Mouse (Mus musculus): ENCODE data around the gene Zbtb46. TPM values are rescaled to one million over a fixed set of nuclear protein-coding genes. Genes with fewer than 3 reads are reported as not detected.
"Not testable (repeated sequence)": the region's sequence is repeated elsewhere in the genome, so short reads cannot be mapped to it uniquely, and the experiment has no call there.

The Zbtb46 gene
- 10 to 100 TPM; 14.9 to 16.5 TPM for total RNA-seq (2021)

DNA sequence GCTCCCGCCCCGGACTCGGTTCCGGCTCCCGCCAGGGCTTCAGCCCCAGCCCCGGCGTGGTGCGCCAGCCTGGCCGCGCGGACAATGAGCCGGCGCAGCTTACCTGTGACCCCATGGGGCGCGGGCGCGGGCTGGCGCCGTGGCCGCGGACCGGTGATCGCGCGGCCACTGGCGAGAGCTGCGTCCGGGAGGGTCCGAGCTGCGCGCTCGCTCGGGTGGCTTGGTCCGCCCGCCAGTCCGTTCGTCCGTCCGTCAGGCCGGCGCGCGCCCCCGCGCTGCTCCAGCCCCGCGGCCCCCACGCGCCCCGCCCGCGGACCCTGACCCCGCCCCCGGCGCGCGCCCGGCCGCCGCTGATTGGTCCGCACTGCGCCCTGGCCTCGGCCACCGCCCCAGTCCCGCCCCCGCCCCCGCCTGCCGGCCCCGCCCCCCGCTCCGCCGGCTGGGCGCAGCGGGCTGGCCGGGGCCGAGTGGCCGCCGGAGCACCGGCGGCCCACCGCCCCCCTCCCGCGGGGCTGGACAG lies at the start of gene Zbtb46:
Zbtb46 (minus strand) TSS at position 274 of the 520 bp plus-strand sequence.
- peak; percentile 94 for DNase-seq

GRCm38 (mm10) chr2:181498644-181499043 lies 39.4 kb upstream of the Zbtb46 start:
- no peak for DNase-seq

- DNase-seq, result peak; percentile 66
Observed at GRCm38 (mm10) chr2:181497548-181497875, 38.3 kb upstream of the Zbtb46 start.

DNA sequence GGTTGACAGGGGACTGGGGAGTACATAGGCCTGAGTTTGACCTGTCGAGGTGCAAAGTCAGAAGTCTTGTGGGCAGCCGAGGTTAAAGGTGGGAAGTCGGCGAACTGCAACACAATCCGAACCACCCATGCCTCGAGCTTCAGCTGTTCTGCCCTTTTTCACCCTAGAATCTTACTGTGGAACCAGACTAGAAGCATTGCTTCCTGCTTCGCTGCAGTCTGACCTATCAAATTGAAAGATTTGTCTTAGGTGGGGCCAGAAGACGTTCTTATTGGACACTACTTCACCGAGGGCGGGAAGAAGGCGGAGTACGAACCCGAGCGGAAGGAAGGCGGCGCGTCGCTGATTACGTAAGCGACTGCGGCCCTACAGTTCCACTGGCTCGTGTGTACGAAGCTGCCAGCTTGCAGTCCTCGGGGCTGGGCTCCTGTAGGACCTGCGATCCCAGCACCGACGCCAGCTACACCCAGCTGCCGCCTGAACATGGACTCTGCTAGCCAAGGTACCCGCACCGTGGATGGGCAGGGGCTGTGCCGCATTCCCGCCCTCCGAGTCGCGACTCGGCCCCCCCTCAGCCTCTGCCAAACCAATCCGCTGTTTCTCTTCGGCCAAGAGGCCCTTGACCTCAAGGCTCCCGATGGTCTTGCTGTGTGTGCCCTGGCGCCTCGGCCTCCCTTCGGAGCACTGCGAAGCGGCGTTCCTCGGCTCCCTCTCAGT lies 37.8 kb upstream of the Zbtb46 start, which contains the start of gene Tpd52l2:
Tpd52l2 (plus strand) TSS at position 312 of the 717 bp plus-strand sequence.
- peak; percentile 94 for DNase-seq

GRCm38 (mm10) chr2:181496281-181496680 lies 37.1 kb upstream of the Zbtb46 start:
- DNase-seq, result peak; percentile 80

DNA sequence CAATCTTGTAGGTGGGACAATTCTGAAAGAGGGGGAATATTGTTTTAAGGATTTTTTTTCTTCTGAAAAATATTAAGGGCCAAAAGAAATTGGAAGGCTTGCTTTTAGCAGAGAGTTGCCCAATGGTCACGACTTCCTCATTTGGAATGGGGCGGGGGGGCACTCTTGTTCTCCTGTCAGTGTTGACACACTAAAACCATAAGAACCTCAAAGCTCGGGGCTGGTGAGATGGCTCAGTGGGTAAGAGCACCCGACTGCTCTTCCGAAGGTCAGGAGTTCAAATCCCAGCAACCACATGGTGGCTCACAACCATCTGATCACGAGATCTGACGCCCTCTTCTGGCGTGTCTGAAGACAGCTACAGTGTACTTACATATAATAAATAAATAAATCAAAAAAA lies 36.6 kb upstream of the Zbtb46 start:
- DNase-seq, result not testable (repeated sequence)

DNA sequence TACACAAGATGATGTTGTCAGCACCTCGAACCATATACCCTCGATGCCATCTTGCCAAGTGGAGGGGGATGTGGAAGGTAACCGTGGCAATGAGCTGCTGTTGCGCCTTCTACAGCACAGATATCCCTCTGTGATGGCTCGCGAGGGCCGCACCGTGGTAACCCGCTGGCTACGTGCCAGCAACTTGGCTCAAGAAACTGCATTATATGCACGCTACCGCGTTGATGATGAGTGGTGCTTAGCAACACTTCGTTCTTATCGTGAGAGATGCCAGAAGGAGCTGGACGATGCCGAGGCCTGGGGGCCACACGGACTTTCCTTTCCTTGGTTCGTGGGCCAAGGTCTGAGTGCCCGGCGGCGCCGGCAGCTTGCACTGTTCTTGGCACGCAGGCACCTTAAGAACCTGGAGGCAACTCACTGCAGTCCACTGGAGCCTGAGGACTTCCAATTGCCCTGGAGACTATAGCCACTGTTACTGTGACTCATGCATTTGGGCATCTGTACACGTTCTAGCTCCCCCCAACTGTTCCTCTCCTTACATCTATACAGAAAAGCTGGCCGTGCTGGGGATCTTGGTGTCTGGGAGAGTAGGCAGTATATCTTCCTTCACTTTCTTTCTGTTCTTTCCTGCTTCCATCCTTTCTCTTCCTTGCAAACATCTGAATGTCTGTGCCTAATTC lies 35.2 kb upstream of the Zbtb46 start:
- no peak for DNase-seq

- no peak for DNase-seq
Observed at GRCm38 (mm10) chr2:181493156-181493927, 34.1 kb upstream of the Zbtb46 start, which contains the start of gene Abhd16b. TSS of gene Abhd16b (plus strand) at chr2:181493206.

GRCm38 (mm10) chr2:181492206-181492605 lies 33.0 kb upstream of the Zbtb46 start:
- DNase-seq, result no peak

DNA sequence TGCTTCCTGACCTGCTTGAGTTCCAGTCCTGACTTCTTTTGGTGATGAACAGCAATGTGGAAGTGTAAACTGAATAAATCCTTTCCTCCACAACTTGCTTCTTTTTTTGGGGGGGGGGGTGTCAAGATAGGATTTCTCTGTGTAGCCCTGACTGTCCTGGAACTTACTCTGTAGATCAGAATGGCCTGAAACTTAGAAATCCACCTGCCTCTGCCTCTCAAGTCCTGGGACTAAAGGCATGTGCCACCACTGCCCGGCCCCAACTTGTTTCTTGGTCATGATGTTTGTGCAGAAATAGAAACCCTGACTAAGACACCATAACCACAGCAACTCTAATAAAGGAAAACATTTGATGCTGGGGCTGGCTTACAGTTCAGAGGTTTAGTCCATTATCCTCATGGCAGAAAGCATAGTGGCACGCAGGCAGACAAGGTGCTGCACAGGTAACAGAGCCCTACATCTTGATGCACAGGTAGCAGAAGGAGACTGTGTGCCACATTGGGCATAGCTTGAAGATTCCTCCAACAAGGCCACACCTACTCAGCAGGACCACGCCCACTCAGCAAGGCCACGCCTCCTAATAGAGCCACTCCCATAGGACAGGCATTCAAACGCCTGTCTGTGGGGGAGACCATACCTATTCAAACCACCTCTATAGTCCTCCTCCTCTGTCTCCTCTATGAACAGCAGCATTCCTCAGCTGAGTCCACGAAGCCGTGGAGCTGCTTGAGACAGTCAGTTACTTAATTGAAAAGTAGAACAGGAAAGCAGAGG lies 32.4 kb upstream of the Zbtb46 start:
- no peak for DNase-seq

GRCm38 (mm10) chr2:181487338-181488277 lies 28.4 kb upstream of the Zbtb46 start:
- peak; percentile 59 for DNase-seq

- no peak for DNase-seq
Observed at GRCm38 (mm10) chr2:181485741-181486140, 26.5 kb upstream of the Zbtb46 start.

- DNase-seq, result peak; percentile 46
Observed at GRCm38 (mm10) chr2:181484456-181485233, 25.4 kb upstream of the Zbtb46 start.

GRCm38 (mm10) chr2:181483562-181484318 lies 24.5 kb upstream of the Zbtb46 start:
- peak; percentile 54 for DNase-seq

DNA sequence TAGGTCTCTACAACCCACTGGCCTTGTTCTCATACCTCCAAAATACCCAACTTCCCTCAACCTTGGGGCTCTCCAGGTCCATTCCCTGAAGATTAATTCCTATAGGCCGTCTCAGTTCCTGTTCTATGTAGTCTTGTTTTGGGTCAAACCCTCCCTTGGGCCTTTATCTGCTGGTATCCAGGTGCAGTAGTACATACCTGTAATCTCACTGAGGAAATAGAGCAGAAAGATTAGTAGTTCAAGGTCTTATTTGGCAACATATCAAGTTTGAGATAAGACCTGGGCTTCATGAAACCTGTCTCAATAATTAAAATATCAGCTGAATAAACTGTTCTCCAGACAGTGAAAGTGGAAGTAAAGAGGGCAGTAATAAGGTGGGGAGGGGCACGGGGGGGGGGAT lies 23.9 kb upstream of the Zbtb46 start:
- DNase-seq, result no peak

DNA sequence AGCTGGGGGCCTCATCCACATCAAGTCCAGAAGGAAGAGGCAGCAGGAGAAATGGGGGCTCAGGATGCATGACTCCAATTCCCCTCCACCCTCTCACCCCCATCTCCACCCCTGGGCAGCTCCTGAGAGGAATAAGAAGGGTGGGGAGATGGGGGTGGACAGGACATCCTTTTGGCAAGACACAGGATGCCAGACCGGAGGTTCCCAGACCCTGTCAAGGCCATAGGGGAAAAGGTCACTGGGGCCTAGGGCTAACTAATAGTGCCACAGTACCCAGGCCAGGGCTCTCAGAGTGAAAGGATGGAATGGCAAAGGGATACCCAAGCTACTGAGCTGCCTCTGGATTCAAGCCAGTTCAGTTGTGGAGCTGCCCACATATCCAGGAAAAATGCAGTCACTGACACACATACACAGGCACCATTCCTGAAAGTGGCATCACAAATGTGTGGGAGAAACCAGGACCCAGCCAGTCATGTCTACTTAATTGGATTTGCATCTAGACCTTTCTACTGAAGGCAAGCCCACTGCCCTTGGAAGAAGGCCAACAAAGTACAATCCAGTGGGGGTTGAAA lies 13.1 kb upstream of the Zbtb46 start:
- no peak for DNase-seq

- DNase-seq, result peak; percentile 75
Observed at GRCm38 (mm10) chr2:181471246-181471645, 12.0 kb upstream of the Zbtb46 start.

GRCm38 (mm10) chr2:181470285-181470684 lies 11.1 kb upstream of the Zbtb46 start:
- DNase-seq, result no peak

DNA sequence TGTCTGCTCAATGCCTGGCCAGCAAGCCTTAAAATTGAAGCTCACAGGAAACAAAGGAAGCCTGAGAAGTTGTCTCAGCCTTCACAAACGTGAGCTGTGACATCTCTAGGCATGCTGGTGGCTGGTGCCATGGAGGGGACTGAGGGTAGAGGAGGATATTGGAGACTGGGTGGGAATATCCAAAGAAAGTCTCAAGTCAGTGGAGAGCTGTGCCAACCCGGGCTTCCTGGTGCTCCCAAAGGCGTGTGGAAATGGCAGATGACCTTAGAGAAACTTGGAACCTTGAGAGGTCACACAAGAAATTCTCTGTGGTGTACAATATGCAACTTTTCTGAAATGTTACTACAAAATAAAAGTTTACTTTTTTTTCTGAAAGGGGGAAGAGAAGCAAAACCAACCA lies 6.2 kb upstream of the Zbtb46 start:
- DNase-seq, result no peak

Measured in heart, postnatal 4 days (tissue).